Mouse (Mus musculus) ES-Bruce4 (cell line): ENCODE measurements around the gene Cage1. TPM values are rescaled to one million over a fixed set of nuclear protein-coding genes. Genes with fewer than 3 reads are reported as not detected.

Experiments
- H3K27ac ChIP-seq: 2 replicates; pipeline ENCODE4 v1.5.1; 2012; ENCODE audit warnings: low read length, inconsistent platforms; ENCODE audit not compliant: insufficient read depth
- H3K27me3 ChIP-seq: 2 replicates; pipeline ENCODE4 v1.6.1; 2012; ENCODE audit warnings: mild to moderate bottlenecking, low read length, inconsistent platforms; ENCODE audit not compliant: control insufficient read depth, poor library complexity, insufficient read depth, severe bottlenecking
- H3K36me3 ChIP-seq: 2 replicates; pipeline ENCODE4 v1.6.1; 2012; ENCODE audit warnings: inconsistent platforms, mild to moderate bottlenecking, low read length, moderate library complexity; ENCODE audit not compliant: control insufficient read depth, poor library complexity, insufficient read depth, severe bottlenecking
- H3K4me1 ChIP-seq: one replicate; pipeline ENCODE4 v1.8.1; 2011; ENCODE audit warnings: low read length; ENCODE audit not compliant: control insufficient read depth, insufficient read depth
- H3K4me3 ChIP-seq: 2 replicates; pipeline ENCODE4 v1.5.1; 2011; ENCODE audit warnings: low read depth, mild to moderate bottlenecking, low read length
- H3K9ac ChIP-seq: 2 replicates; pipeline ENCODE4 v1.6.1; 2012; ENCODE audit warnings: low read depth, mild to moderate bottlenecking, inconsistent platforms; ENCODE audit not compliant: poor library complexity, severe bottlenecking
- H3K9me3 ChIP-seq: replicated peaks from 2 replicates; pipeline ENCODE4 v1.6.1; 2012; ENCODE audit warnings: mild to moderate bottlenecking, low read length, inconsistent platforms; ENCODE audit not compliant: control insufficient read depth, poor library complexity, insufficient read depth, severe bottlenecking
- CTCF ChIP-seq: IDR thresholded peaks from one replicate; pipeline ENCODE4 v1.8.1; 2011; ENCODE audit warnings: low read depth, low read length
- EP300 ChIP-seq: IDR thresholded peaks from 2 replicates; pipeline ENCODE4 v1.6.1; 2011; ENCODE audit warnings: low read depth, low read length; ENCODE audit not compliant: insufficient read depth
- POLR2A ChIP-seq: IDR thresholded peaks from one replicate; pipeline ENCODE4 v1.8.1; 2011; ENCODE audit warnings: low read length; ENCODE audit not compliant: insufficient read depth
- polyA plus RNA-seq: library from polyadenylated mRNA; stranded (reverse); fragments of >200 nt; gene quantifications from 2 replicates; pipeline ENCODE4 v1.2.4, GENCODE M21; 2011; ENCODE audit warnings: low read depth; ENCODE audit not compliant: missing spikeins, insufficient read depth, insufficient read length

The Cage1 gene
- polyA plus RNA-seq, 1 experiment = 0.97 TPM

DNA sequence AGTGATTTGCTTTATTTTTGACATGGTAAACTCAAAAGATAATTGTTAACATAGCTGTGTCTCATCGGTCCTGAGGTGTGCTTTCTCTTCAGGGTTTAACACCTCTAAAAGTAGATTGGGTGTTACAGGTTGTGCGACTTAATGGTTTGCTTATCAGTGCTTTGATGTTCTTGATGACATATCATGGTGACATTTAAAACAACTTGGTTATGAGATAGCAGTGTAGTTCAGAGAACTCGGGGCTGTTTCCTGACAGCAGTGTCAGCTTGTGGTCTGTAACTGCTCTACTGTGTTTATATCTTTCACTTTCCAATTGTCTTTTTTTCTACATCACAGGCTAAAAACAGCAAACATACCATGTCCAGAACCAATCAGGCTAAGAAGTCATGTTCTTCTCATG lies 13.0 kb upstream of the Cage1 start:
- TF ChIP-seq EP300 (no peak), POLR2A (no peak), CTCF (no peak)
- Histone ChIP-seq H3K9me3 (no peaks in the 10 kb centered on the region), H3K4me1 (no peaks in the 10 kb centered on the region), H3K27ac (no peak overlapping the region), H3K9ac (no peak overlapping the region), H3K36me3 (peaks cover 30% of the 10 kb centered on the region), H3K4me3 (no peak overlapping the region), H3K27me3 (no peaks in the 10 kb centered on the region)

DNA sequence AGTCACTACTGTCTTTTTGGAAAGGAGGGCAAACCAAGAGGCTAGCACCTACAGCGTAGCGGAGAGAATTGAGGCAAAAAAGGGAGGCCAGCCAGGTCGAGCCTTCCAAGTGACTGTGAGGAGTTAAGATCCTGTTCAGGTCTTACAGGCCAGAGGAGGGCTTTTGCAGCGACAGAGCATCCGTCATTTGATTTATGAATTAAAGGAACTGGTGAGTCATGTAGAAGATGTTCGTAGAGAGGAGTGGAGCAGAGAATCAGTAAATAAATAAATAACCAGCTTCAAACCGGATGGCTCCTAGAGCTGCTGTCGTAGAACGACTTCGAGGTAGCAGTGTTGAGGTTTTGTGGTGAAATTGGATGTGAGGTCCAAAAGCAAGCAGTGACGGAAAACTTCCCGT lies 942 bp upstream of the Cage1 start:
- Histone ChIP-seq H3K27me3 (no peaks in the 10 kb centered on the region), H3K36me3 (peaks cover 17% of the 10 kb centered on the region), H3K4me3 (peak overlapping the region; percentile 82), H3K9ac (peak overlapping the region; percentile 75), H3K9me3 (no peaks in the 10 kb centered on the region), H3K4me1 (no peaks in the 10 kb centered on the region), H3K27ac (no peak overlapping the region)
- TF ChIP-seq EP300 (no peak), CTCF (no peak), POLR2A (no peak)

DNA sequence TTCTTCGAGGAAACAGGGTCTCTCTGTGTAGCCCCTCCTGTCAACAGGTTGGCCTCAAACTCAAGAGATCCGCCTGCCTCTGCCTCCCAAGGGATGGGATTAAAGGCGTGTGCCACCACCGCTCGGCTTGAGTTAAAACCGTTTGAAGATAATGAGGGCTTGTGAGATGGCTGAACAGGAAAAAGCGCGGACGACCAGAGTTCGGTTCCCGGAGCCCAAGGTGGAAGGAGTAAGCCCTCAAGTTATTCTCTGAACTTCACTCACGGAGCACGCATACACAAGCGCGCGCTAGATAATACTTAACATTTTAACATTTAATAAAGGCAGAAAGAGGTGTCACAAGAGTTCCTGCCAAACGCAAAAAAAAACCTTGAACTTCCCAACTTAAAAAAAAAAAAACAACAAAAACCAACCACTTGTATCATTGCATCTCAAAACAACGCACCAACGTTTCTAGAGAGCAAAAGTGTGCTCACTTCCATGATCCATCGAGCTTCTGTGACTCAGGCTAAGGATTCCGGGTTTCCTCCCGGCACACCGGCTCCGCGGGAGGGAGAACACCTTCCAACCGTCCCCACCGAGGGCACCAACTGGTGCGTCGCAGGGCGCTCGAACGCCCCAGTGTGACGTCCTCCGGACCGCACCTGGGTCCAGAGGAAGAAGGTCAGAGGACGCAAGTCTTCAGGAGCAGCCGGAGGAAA lies 376 bp downstream of the Cage1 start, which contains the start of gene Riok1:
Riok1 (plus strand) TSS at position 653 of the 701 bp plus-strand sequence.
- Histone ChIP-seq H3K4me3 (peak within 1 kb of the TSS; percentile 82), H3K9ac (peak within 1 kb of the TSS; percentile 75), H3K36me3 (peaks cover 11% of the 10 kb centered on the region; the same call in 1 of the 2 replicates), H3K9me3 (no peaks in the 10 kb centered on the region), H3K4me1 (no peaks in the 10 kb centered on the region), H3K27ac (no peak within 1 kb of the TSS), H3K27me3 (no peaks in the 10 kb centered on the region)
- TF ChIP-seq EP300 (no peak), POLR2A (no peak), CTCF (no peak)

DNA sequence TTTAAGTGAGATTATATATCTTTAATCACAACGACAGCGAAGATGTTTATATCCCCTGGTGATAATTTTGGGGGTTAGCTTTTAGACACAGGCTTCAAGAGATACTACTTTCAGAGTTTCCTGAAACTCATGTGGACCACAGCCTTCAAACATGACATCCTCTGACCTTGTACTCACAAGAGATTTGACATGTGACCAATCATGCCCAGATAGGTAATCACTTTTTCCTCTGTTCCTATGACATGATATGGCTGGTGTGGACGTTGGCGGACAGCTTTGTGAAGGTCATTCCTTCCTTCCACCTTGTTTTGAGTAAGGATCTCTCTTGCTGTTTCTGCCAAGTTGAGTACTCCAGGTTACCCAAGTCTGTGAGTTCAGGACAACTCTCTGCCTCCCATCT lies 8.5 kb downstream of the Cage1 start:
- no peak overlapping the region for H3K4me3 ChIP-seq
- H3K27ac ChIP-seq = no peak overlapping the region
- H3K36me3 ChIP-seq = no peaks in the 10 kb centered on the region
- H3K9me3 ChIP-seq = no peaks in the 10 kb centered on the region
- H3K4me1 ChIP-seq = no peaks in the 10 kb centered on the region
- TF ChIP-seq EP300 = no peak
- no peaks in the 10 kb centered on the region for H3K27me3 ChIP-seq
- no peak overlapping the region for H3K9ac ChIP-seq

DNA sequence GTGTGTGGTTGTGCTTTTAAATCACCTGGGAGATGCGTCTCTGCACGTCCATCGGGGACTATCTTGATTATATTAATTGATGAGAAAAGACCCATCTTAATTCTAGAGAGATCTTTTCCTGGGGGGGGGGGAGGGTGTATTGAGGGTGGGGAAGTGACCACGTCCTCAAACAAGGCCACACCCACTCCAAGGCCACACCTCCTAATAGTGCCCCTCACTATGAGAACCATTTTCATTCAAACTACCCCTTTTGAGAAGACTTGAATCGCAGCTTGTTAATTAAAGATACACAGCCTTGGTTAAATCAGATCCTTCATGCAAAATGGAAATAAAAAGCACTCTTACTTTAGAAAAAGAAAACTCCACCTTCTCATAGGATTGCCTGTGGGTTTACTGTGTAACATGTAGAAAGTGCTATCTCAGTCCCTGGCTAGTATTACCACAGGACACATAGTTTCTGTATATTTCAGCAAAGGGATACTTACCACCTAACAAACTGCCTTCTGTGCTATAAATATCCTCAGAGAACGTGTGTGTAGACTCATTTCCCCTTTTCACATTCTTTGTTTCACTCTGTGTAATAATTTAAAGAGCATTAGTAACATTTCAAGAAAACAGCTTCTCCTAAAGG lies 9.1 kb downstream of the Cage1 start:
- Histone ChIP-seq H3K36me3 (no peaks in the 10 kb centered on the region), H3K9ac (no peak overlapping the region), H3K4me3 (no peak overlapping the region), H3K4me1 (no peaks in the 10 kb centered on the region), H3K27ac (no peak overlapping the region), H3K27me3 (peaks cover under 1% of the 10 kb centered on the region; the same call in 1 of the 2 replicates), H3K9me3 (no peaks in the 10 kb centered on the region)
- no peak for TF ChIP-seq POLR2A
- no peak for TF ChIP-seq CTCF
- TF ChIP-seq EP300 = no peak

DNA sequence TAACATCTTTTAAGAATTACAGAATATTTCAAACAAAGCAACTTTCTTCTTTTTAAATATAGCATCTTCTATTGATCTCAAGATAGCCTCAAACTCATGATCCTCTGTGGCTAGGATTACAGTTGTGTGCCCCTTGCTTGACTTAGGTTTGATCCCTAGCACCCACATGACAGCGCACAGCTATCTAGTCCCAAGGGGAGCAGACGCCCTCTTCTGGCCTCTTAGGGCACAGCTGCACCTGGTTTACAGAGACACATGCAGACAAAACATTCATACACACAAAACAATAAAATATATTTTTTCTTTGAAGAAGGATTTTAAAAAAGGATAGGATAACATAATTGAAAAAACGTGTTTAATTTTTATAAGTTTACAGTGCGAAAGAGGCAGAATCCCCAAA lies 11.0 kb downstream of the Cage1 start:
- Histone ChIP-seq H3K27me3 (peaks cover 4% of the 10 kb centered on the region; the same call in 1 of the 2 replicates), H3K4me1 (no peaks in the 10 kb centered on the region), H3K9me3 (no peaks in the 10 kb centered on the region), H3K27ac (no peak overlapping the region), H3K4me3 (no peak overlapping the region), H3K9ac (no peak overlapping the region), H3K36me3 (no peaks in the 10 kb centered on the region)
- no peak for TF ChIP-seq POLR2A
- TF ChIP-seq CTCF = peak; percentile 73
- TF ChIP-seq EP300 = no peak
